Mouse (Mus musculus) cerebellum, postnatal 4 days (tissue): ENCODE measurements at regions not wholly inside any gene's neighbourhood (a gene's known extent, or its start where the extent isn't known, plus 50 kb on each side); places are given as distances from the start of the nearest gene placed in this dataset.

ENCODE experiments used
- DNase-seq, 2 experiments: peaks; one replicate each; pipeline ENCODE4 v3.0.0; 2022; ENCODE audit warnings: low spot score in 2 of 2, mixed read lengths in 1 of 2

DNA sequence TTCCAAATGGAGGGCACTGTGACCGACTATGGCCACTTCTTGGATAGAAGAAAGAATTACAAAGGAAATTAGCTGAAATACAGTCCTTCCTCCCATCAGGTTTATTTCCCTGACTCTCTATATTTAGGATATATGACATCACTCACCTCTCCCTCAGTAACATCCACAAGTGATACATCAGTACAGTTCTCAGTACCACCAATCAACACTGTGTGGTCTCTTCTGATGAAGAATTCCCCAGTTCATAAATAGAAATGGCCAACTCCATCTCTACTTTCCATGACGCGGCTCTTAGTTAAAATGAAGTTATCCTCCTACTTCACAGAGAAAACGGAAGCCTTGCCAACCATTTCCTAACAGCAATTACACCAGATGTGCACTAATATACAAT, 208.3 kb upstream of the Dio2 start:
- DNase-seq = no peak

DNA sequence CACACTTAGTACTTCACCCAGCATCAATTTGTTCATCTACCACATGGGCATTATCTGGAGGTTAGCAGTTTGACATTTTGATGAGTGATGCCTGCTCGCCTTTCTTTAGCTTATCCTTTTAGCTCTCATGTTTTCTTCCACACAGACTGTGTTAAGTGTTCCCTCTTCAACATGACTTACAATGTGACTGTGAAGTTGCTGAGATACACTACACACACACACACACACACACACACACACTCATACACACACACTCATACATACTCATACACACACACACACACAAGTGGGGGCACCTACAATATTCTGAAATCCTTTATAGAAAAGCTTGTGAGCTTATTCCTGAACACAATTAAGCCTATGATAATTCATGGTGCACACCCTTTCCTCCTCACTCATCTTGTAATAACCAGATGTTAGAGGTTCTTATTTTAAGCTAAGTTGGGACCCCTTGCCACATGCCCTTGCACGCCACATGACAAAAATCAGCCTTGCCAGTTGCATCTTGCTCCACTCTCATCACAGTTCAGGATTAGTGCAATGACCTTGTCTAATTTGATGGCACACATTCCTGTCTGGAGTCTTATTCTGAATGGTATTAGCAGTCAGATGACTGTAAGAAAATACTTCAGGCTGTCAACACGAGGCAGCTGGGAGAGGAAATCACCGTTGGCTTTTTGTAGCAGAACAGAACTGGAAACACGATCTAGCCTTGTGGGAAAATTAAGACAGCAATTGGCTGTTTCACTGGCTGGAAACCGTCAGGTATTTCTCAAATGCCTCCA, 207.7 kb upstream of the Dio2 start:
- no peak for DNase-seq

DNA sequence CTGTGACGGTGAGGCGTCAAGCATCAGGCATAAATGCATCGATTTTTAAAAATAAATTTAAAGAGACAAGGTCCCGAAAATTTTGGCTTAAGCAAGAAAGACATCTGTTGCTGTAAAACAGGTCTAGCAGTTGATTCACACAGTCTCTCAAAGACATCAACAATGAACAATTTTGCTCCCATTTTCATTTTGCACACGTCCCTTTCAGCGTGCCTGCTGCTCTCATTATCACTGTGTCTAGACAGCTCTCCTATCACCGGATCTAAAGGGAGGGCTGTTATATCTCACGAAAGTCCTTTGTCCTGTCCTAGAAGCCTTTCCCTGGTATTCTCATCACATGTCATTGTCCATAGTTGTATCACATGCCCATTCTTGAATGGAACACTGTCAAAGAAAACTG, 194.4 kb upstream of the Dio2 start:
- DNase-seq = no peak

DNA sequence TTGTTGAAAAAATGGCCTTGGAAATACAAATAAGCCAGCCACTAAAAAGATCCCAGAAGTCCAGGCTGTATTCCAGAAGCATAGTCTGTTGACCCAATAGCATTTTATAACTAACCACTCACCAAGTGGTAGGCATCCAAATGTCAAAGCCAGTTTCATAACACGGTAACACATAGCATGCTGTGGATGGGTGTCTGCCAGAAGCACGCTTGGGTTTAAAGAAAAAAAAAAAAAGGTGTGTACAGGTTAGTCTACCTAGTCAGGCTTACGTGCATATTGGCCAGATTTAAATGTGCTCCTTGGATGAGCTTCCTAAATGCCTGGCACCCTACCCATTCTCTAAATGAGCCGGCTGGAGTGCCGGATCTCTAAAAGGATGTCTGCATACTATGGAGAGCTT, 194.0 kb upstream of the Dio2 start:
- no peak for DNase-seq

DNA sequence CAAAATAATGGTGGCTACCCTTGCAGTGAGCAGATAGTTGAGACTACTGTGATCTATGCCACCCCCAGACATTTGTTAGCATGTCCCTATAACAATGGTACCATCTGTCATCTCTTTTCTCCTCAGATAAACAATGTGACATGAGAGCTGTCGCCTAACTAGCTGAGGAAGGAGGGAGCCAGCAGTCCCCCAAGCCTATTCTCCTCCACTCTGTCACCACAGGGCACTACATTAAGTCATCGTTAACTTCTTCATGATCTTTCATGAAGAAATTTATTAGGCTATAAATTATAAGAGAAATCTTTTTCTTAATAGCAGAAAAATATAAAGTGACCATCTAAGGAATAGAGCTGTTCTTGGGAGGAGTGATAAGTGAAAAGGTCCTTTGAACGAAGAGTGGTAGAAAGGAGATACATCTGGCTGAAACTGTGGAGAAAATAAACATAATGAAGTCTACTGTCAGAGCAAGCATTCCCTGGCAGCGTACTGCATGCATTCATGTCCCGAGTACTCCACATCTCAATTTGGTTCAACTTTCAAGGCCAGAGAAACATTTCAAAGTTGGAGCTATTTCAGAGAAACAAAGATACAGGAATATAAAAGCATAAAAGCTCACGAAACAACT, 192.0 kb upstream of the Dio2 start:
- DNase-seq = no peak

DNA sequence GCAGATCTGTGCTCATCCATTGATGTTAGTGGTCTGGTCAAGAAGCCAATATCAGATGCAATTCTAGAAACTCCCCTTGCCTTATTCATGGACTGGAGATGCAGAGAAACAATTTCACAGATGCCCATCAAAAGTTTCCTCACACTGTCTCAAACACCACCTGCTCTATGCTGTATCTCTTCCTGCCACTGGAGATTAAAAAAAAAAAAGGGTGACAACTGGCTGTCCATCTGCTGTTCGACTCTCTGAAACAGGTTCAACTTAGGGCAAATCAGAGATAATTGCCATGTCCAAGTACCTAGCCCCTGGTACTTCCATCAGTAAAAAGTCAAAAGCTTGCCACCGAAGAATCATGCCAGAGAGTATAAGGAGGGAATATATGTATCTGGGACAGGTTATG, 185.4 kb upstream of the Dio2 start:
- DNase-seq = no peak

DNA sequence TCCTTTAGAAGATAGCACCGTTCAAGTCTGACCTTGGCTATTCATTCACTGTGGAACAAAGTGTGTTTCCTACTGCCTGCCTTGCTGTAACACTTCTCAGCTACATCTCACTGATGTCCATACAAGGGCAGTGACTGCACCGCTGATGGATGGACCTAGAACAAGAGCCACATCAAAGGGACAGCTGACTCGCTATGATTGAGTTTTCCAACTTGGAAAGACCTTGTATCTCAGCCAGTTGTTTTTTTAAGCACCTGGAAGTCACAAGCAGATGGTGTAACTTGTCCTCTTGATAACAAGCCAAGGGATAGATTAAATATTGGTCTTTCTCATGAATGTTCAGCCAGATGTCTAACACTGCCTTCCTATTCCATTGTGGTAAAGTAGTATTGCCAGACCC, 184.9 kb upstream of the Dio2 start:
- no peak for DNase-seq

DNA sequence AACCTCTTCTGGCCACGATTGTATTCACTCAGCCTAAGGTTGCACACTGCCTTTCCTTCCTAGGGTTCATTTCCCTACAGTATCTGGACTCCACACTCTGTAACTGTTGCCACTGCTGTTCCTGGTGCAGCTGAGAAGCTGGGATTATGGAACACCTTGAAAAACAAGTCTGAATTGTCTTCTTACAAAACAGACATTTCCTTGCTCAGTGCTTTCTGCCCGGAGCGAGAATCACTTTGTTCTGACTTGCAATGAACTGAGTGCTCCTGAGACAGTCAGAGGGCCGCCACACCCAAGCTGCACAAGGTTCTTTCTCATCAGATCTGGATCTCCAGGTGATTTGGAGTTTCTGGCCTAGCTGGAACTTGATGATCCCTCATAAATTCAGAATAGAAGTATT, 183.0 kb upstream of the Dio2 start:
- no peak for DNase-seq

DNA sequence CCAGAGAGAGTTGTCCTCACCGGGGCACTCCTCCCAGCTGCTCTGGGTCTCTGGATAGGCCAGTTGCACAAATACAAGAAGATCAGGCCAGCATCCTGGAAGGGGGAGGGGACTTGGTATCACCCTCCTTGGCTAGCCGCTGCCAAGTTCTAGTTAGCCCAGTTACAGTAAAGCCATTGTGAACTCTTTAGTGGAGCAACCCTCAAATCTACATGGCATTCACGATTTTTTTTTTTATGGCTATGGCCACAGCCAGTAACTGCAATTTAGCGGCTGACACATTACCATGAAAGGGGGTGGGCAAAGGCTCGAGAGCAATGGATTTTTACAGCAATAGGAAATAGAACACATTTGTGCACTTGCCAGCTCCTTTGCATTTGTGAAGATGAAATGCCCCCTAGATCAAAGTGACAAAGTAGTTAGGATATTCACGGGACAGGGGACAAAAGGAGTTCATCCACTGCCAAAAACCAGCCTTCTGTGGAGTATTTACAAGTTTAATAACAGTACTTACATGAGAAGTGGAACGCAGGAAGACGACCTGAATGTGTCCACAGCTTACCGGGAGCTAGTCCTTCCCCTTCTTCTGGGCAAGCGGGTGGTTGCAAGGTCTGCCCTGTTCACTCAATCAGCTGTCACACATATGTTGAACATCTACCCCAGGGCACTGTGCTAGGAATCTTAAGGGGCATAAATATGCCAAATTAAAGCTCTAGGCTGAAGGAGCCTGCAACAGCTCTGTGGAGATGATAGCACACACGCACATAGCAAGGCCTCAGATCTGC, 177.9 kb upstream of the Dio2 start:
- peak; percentile 18 to 23 for DNase-seq

DNA sequence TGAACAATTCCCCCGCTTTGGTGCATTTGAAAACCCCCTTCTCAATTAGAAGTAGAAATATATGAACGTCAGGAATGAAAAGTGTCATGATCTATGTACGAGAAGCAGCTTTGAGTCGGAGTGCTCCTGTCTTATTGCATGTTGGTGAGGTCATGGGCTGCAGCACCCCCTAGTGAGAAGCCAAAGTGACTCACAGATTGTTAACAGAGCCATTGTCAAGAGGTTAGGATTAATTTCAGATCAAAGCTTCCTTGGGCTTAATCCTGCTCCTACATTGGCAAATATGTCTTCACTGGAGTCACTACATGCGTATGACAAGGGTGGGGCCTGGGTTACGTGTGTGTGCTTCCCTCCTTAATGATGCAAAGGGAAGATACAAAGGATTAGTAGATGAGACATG, 165.8 kb upstream of the Dio2 start:
- no peak for DNase-seq

DNA sequence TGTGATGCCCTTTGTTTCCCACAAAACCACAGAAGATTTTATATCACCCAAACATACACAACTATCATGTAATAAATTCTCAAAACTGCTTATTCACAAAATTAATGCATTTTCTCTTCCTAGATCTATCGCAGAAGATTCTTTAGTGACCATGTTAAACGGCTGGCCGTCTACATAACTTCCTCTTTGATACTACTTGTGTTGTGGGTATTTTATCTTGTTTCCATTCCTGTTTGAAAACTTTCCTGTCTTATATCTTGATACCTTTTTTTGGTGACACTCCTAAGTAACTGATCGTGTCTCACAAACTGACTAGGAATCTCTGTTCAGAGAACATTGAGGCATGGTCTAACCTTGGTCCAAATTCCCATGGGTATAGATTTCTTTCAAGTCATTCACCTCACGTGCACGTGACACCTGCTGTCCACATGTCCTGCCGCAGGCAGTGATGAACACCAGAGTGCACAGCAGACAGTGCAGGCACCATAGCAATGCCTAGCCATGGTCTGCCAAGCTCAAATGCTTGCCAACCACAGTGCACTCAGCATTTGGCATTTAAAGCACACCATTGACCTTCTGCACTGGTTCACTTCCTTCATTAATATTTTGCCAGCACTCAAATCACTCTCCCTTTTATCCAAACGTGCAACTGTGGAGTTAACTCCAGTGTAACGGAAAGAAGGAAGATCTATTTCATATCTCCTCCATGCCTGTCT, 155.6 kb upstream of the Dio2 start:
- DNase-seq = no peak

DNA sequence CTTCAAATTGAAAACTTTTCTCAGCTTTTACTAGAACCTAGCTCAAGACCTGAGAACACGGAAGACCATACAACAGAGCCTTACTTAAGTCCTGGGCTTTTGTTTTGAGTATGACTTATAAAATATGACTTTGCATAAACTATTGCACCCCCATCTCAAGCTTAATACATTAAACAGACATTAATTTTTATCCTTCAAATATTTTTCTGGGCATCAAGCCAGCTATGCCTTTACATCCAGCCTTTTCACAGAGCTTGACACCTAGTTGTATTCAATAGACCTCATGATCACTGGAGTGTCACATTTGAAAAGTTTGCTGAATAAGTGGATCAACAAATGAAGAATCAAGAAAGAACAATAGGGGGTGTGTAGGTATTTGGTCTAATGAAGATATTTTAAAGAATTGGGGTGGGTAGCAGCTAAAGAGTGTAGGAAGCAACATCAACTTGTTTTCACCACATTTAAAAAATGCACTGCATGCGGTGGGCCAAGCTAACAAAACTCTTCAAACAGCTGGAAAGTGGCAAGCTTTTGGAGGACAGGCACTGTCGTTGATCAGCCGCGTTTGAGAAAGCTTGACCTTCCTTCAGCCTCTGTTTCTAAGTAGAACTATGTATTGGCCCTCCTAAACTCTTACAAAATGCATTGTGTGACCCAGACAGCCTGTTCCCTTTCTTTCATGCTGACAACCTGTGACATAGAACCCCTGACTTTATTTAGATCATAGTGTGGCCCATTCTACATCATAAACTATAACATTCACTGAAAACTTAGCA, 138.2 kb upstream of the Dio2 start:
- no peak for DNase-seq

DNA sequence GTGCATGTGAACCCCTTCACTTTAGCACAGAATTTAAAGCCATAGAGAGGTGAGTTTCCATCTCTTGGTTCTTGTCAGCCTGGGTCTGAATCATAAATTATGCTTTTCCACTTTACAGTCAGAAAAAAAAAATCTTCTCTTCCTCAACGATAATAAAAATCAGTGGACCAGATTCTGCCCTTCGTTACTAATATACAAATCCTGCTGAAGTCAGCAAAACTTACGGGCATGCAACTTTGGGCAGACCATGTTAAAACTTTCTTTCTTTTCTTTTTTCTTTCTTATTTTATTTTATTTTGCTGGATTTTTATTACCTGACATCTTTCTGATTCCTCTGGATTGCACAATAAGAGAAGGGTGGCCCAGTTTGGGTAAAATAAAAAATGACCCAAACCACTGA, 136.6 kb upstream of the Dio2 start:
- DNase-seq = no peak

DNA sequence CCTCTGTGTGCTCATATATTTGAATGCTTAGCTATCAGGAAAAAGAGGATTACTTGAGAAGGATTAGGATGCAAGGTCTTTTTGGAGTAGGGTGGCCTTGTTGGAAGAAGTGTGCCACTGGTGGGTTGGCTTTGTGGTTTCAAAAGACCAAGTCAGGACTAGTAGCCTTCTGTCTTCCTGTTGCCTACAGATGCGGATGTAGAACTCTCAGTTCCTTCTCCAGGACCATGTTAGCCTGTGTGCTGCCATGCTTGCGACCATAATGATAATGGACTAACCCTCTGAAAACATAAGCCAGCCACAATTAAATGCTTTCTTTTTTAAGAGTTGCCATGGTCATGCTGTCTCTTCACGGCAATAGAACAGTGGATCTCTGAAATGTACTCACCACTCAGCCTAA, 135.7 kb upstream of the Dio2 start:
- DNase-seq = no peak

DNA sequence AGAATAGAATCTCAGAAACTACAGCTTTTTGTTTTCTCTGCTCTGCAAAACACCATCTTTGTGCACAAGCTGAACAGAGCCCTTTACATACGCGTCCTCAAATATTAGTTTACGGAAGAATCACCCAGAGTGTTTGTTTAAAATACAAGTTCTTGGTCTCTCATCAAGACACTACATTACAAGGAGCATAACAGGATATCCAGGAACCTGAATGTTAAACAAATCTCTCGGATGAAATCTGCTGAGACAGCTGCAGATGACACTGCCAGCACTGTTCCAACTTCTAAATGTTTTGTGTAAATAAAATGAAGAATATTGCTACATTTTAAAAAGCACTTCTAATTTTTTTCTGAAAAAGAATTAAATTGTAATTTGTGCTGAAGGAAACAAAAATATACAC, 128.4 kb upstream of the Dio2 start:
- DNase-seq = no peak

DNA sequence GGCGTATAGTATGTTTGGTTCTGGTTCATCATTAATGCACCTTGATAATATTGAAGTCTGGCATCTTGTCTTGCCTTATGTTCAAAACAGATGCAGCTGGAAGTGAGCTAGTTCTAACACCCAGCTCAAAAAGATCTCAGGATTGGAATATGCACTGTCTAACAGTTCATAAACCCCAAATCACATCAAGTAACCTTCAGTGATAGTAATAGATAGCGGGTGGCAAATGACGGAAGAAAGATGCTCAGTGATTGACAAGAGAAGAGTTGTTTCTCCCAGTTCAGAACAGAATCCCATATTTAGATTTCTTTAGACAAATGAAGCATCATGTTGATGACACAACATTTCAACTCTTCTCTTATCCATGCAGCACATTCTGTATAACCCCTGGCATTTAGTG, 124.4 kb upstream of the Dio2 start:
- no peak for DNase-seq

DNA sequence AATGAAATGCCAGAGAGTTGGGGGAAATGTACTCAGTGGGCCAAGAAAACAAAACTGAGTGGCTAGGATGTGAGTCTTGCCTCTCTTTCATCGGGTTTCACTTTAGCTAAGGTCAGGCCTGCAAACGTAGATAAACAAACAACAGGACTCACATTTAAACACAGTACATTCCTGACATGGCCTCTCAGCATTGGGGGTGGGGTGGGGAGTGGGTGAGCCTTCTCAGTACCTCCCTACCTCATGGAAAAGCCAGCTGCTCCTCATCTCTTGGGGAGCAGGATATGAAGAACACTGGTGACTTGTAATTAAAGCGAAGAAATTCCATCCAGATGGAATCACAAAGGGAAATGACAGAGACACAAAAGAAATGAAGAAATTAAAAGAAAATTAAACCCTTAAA, 119.5 kb upstream of the Dio2 start:
- no peak for DNase-seq

DNA sequence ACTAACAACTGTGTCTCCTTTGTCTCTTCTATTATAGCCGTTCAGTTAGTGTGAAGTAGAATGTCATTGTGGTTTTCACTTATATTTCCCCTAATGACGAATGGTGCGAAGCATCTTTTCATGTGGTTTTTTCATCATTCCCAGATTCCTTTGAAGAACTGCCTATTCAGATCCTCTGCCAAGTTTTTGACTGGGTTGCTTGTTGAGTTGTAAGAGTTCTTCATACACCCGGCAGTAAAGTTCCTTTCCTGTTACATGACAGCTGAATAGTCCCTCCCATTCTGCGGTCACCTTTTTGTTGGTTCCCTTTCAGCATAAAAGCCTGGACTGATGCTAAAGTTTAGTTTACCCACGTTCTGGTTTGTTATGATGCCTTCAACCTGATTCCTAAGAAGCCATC, 72.4 kb upstream of the Dio2 start:
- no peak for DNase-seq

DNA sequence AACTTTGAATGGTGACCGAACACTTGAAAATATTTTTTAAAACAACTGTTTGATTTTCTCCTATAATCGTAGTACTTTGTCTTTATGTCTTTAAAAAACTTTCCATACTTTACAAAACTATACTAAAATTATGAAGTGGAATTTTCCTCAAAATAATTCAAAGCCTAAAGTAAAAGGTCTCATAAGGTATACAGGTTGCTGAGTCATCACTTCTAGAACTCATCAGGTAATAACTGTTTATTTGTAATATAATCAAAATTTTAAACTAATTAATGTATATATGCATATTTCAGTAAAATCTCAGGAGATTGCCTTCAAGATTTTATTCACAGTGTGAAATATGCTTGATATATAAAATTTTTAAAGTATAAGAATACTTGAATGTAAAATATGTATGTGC, 52.3 kb upstream of the Dio2 start:
- no peak for DNase-seq
